Mouse (Mus musculus) left cerebral cortex, postnatal 14 days (tissue): ENCODE data around the gene Eif4ebp2. TPM values are rescaled to one million over a fixed set of nuclear protein-coding genes. Genes with fewer than 3 reads are reported as not detected.

Experiments
- DNase-seq, 2 experiments: peaks; one replicate each; pipeline ENCODE4 v3.0.0; 2021 to 2022; ENCODE audit warnings: low spot score in 2 of 2, mixed read lengths in 1 of 2
- intact Hi-C: fragments of 180-260 bp; cut with DNase I; formaldehyde crosslinking; loops from one replicate; pipeline ENCODE4 v1.15.1; 2025
- long read RNA-seq, 2 experiments: library from polyadenylated mRNA; stranded (forward); transcript quantifications; one replicate each; pipeline ENCODE4 v2.0.0; 2021
- total RNA-seq, 2 experiments: library from RNA; stranded (reverse); gene quantifications; 2 replicates each; pipeline ENCODE4 v1.2.3; 2021

Gene Eif4ebp2
- 10 to 100 TPM; 43.0 to 45.8 TPM for total RNA-seq
- long read RNA-seq, experiment 1, full-length matches to known transcripts, result 1 of 17 reads
- long read RNA-seq, experiment 1, partial matches to known transcripts, result 0 of 17 reads
- long read RNA-seq, experiment 1, other reads (novel, unspliced or antisense), result 16 of 17 reads
- long read RNA-seq, experiment 2, full-length matches to known transcripts, result 1 of 20 reads
- long read RNA-seq, experiment 2, partial matches to known transcripts, result 0 of 20 reads
- long read RNA-seq, experiment 2, other reads (novel, unspliced or antisense), result 19 of 20 reads

DNA sequence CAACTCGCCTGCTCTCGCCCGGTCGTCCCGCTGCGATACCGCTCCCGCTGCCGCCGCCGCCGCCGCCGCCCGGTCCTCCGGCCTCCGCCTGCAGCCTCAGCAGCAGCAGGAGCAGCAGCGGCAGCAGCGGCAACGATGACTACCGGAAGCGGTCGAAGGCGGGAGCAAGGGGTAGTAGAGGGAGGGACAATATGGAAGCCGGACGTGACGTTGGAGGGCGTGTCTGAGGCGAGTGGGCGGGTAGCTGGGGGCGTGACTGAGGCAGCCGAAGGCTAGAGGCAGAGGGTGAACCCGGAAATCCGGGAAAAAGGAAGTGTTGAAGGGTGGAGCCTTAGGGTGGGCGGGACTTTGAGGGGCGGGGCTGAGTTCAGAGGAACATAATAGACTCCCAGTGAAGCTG, at the start of gene Eif4ebp2:
TSS of gene Eif4ebp2 (minus strand) at position 17 of the 400 bp plus-strand sequence.
- DNase-seq, result peak; percentile 98
- intact Hi-C loops, result no loop called here

DNA sequence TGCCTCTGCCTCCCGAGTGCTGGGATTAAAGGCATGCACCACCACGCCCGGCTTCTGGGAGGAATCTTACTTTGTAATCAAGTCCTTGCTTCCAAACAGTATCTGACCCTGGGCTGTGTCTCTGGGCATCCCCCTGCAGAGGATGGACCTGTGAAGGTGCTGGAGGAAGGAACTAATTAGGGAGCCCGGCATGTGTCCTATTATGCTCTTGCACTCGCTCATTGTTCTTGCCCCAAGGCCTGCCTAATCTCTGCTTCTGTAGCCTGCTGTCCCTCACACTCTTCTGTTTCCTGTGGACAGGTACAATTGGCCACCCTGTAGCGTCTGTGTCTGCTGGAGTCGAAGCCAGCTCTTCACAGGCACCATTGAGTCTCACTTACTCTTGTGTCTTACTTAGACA, 48.3 kb upstream of the Eif4ebp2 start:
- no peak for DNase-seq
- intact Hi-C loops, result no loop called here

DNA sequence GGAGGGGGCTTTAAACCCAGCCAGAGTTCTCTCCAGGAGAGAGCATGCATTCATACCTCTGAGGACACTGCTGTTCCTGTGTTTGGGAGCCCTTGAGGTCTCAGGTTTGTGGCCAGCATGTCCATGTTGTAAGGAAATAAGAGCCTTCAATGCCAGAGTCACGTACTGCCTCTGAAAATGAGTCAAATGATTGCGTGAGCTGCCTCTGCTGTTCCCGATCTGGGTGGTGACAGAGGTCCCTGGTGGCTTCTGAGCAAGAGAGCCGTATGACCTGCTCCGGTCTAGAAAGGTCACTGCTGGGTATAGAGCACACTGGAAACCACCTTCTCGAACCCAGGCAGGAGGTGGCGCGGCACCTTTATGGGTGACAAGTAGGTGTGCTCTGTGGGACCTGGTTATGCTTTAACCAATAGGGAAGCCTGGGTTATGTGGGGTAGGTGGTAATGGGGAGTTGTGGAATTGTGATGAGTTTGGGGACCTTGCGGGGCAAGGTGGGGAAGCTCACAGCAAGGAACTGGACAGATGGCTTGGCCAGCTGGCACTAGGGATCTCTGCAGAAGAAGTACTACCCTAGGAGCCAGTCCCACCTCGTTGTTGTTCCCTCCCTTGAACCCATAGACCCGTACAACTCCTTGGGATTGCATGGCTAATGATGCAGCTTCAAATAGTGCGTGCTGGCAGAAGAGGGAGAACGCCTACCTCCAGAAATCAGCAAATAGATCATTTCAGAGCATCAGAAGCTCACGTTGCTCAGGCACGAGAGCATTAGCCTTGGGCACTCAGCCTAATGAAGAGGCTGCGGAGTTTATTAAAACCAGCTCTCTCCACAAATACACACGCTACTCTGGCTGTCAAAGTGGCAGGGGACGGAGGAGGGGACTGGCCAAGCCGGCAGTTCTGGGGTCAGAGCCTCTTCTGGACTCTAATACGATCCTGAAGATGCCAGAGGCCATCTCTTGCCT, 47.3 kb upstream of the Eif4ebp2 start:
- intact Hi-C loops, result no loop called here
- no peak for DNase-seq

DNA sequence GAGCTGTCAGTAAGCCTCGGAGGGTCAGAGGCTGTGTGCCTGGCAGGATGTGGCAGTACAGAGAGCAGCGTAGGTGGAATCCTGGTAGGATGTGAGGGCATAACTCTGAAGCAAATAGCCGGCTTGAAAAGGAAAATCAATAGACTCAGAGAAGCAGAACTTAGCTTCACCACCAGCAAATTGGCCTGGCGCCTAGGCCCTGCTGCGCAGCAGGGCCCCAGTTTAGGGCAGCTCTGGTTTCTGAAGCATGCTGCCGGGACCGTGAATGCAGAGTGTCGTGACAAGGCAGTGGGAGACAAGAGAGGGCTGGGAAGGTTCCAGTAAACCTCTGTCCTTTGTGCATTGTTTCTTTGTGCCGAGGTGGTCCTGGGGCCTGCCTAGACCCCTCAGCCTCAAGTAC, 43.8 kb upstream of the Eif4ebp2 start:
- intact Hi-C loops, result no loop called here
- DNase-seq, result no peak

DNA sequence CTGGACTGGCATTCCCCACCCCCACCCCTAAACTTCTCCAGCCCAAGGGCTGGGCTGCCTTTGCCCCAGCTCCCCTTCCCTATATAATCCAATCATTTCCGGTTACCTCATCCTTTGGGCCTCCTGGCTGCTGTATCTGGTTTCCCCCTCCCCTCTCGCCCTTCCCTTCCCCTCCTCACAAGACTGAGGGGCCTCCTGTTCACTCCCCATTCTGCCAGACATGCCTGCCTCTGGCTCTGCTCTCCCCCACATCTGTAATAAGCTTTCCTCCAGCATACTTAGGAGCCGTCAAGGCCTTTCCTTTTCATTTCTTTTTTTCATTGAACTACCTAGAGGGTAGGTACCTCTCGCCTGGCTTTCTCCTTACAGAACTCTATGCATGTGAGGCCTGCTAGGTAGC, 43.0 kb upstream of the Eif4ebp2 start:
- no peak for DNase-seq
- intact Hi-C loops, result no loop called here

DNA sequence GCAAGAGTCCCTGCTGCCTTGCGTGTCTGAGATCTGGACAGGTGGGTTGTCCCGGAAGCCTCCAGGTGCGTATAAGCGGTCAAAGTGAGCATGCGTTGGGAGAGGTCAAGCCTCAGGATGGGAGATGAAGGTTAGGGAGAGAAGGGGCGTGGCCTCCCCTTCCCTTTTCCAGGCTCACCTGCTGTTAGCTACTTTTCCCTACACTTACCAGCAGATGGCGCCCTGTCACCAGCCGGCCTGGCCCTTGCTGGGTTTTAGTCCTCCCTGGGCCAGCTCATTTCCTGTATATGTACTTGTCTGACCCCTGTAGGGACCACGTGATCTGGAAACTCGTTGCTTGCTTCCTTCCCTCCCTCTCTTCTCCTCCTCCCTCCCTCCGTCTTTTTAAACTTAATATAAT, 39.6 kb upstream of the Eif4ebp2 start:
- intact Hi-C loops, result loop anchor here (1.0 to 2.0 kb wide), 2 partner anchors 111 to 166 kb away; no protein-coding TSS in a partner anchor
- peak; percentile 68 to 80 for DNase-seq

DNA sequence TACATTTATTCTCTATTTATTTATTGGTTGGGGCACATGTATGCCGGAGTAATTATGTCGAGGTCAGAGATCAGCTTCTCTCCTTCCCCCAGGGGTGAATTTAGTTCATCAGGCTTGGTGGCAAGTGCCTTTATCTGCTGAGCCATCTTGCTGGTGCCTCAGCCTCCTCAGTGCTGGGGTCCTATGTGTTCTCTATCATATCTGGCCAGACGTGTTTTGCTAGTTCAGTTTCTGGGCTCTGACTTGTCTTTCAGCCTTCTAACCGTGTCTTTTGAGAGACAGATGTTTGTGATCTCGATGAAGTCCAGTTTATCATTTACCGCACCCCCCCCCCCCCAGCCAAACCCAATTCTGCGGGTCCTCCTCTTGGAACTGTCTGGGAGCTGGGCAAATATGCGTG, 39.1 kb upstream of the Eif4ebp2 start:
- intact Hi-C loops, result no loop called here
- DNase-seq, result no peak

DNA sequence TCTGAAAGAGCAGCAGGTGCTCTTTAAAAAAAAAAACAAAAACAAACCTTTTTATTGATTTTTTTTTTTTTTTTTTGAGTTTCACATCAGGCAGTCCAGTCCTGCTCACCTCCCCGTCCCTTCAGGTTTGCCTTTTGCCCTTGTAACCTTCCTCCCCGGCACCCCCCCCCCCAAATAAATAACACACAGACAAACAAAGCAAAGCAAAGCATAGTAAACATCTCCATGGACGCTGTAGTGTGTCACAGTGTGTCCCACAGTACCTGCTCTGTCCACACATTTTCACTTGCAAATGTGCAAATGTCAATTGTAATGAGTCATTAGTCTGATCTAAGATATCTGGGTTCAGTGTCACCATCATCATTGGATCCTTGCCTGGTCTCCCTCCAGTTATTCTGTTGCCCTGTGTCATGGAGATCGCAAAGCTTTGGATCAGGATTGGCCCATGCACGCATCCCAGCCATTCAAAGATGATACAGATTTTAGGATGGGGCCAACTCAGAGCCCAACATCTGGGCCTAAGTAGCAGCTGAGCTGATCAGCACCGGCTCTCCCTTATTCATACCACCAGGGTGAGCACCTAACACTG, 36.2 kb upstream of the Eif4ebp2 start:
- no peak for DNase-seq
- intact Hi-C loops, result no loop called here

DNA sequence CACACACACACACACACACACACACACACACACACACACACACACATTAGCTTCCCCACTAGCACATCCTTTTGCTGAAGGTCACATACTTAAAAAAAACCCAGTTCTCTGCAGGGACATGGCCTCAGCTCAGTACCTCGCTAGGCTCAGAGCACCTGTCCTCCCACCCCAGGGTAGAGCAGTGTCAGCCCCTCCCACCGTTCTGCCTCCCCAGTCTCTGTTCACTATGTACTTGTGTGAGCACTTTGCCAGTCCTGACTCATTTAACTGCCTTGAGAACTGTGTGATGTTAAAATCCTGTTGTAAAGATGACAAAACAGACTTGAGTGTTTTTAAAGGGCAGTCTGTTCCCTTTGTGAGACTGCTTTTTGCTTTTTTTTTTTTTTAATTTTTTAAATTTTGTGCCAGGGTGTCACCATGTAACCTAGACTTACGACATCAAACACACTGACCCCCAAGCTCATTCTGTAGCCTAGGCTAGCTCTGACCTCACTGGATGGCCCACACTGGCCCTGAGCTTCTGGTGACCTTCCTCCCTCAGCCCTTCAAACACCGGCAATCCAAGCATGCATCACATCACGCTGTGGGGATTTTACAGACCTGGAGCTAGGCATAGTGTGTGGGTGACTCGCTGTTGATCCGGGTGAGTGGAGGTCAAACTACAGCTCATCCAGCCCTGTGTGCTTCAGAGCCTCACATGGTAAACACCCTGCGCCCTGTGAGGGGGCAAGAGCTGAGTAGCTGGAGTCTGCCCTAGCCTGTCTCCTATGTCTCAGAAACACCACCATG, 34.3 kb upstream of the Eif4ebp2 start:
- DNase-seq, result no peak
- intact Hi-C loops, result no loop called here

DNA sequence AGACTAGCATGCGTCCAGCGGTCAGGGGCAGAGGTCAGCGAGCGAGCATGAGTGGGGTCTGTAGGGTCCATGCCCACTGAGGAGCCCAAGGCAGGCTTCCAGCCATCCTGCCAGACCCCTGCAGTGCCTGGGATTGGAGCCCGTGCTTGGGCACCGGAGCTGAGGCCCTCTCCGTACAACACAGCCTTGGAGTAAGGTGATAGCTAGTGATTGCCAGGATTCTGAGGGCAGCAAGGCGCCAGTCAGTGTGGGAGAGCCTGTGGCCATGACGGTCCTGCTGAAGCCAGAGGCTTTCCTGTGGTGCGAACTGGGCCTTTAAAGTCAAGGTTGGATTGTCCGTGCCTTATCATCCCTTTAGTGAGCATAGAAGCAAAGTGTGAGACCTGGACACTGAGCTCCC, 32.3 kb upstream of the Eif4ebp2 start:
- intact Hi-C loops, result no loop called here
- no peak for DNase-seq

DNA sequence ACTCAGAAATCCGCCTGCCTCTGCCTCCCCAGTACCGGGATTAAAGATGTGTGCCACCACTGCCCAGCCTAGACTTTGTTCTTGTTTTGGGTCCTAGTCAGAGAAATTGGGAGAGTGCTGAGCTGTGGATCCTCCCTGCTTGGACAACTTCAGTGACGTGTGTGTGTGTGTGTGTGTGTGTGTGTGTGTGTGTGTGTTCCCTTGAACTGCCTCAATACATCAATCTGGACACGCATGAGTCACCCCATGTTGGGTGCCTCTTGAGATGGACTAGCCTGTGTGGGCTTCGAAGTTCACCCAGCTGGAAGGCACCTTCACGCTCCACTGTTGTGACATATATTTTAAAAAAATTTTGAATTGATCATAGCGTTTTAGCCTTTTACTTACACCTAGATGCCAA, 30.3 kb upstream of the Eif4ebp2 start:
- DNase-seq, result no peak

DNA sequence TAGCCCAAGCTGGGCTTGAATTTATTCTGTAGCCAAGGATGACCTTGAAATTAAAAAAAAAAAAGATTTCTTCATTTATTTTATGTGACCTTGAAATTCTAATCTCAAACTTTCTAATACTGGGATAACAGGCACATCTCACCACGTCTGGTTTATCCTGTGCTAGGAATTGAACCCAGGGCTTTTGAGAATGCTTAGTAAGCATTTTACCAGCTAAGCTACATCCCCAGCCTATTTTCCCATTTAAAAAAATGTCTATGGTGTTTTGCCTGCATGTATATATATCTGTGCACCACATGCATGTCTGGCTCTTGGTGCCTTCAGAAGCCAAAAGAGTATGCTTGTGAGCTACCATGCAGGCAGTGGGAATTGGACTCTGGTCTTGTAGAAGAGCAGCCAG, 28.0 kb upstream of the Eif4ebp2 start:
- DNase-seq, result no peak
- intact Hi-C loops, result no loop called here

More for the DNA sequence above, 30.3 kb upstream of the Eif4ebp2 start:
- intact Hi-C loops, result no loop called here

DNA sequence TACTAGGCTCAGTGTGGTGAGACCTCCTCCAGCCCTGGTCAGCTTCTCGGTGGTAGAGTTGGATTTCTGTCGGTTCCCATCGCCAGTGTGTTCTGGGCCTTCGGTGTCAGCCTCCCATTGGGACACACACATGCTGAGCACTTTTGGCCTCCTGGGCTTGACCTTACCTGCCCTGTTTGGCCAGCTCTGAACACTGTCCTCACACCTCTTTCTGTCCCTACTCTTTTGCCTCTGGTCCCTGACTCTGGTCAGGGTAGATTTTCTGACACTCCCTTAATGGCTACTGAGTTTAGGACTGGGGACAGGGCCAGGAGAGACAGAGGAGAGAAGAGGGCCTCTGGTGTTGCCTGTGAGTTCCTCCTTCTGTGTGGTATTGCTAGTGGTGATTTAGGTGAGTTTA, 27.5 kb upstream of the Eif4ebp2 start:
- no peak for DNase-seq
- intact Hi-C loops, result no loop called here

DNA sequence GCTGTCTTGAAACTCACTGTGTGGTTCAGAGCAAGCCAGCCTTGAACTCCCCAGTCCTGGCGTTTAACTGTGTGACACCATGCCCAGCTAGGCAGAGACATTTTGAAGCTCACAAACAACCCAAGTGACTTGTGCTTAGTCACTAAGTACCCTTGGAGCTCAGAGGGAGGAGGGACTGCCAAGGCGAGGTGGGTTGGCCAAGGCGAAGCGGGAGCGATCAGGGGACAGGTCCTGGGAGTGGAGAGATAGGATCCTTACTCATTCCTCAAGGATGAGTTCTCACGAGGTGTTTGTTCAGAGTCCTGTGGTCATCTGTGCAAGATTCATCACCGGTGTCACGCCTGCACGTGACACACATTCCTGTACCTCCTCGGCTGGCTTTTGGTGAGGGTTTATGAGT, 27.0 kb upstream of the Eif4ebp2 start:
- intact Hi-C loops, result no loop called here
- DNase-seq, result no peak

DNA sequence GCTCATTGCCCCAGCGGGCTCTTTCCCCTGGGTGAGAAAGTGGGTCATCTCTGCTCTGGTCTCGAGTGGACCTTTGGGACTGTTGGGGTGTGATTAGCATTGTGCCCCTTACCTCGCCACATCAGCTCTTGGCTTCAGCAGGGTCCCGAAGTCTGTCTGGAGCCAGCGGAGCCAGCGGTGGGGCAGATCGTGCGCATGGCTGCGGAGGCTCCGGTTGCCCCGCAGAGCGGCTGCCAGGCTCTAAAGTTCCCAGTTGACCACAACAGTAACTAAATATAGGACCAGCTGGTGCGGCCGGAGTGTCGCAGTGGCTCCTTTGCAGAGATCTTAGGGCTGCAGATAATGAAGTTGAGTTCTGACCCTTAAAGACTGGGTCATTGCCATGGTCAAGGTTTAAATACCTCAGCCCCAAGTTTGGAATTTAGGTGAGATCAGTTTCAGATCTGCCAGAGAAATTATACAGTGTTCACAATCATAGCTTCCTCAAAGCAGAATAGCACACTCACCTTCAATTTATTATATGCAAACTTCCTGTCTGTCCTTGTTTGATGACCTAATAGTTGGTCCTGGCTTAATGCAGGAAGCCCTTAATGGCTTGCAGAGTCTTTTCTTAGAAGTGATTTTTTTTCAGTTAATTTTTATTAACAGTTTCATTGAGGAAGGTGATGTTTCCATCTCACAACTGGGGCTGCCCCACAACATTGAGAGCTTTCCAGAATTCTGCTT, 24.1 kb upstream of the Eif4ebp2 start:
- no peak for DNase-seq
- intact Hi-C loops, result no loop called here

DNA sequence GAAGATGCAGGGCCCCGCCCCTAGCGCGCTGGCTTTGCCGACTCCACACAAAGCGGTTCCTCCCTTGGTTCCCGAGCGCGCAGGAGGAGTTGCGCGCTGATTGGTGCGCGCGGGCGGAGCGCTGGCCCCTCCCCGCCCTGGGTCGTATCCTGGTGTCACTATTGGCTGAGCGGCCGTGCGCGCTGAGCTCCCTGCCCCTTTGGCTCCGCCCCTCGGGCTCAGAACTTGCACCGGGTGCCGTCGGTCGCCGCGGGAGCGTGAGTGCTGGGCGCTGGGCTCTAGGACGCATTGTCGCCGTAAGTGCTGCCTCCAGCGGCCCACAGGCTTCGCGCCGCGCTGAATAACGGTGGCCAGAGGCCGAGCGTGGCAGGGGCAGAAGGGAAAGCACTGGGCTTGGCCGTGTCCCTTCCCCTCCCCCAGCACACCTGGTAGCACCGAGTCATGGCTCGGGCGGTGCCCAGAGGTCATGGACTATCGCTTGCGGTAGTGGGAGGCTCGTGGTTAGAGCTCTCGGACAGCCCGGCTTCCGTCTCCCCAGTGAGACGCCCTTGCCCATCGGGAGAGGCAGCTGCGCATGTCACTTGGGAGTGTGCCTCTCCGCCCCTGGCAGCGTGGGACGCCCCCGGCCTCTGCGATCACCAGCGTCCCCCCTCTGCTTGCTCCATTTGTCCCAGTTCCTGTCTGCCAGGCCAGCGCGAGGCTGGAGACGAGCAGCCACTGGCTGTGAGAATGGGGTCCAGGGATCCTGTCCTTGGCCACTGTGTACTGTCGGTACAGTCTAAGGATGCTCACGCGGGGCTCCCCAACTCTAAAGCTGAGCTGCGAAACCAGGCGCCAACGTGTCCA, 23.4 kb upstream of the Eif4ebp2 start, which contains the start of gene Lrrc20:
TSS of gene Lrrc20 (plus strand) at position 208 of the 846 bp plus-strand sequence.
- peak; percentile 93 to 94 for DNase-seq
- intact Hi-C loops, result no loop called here

DNA sequence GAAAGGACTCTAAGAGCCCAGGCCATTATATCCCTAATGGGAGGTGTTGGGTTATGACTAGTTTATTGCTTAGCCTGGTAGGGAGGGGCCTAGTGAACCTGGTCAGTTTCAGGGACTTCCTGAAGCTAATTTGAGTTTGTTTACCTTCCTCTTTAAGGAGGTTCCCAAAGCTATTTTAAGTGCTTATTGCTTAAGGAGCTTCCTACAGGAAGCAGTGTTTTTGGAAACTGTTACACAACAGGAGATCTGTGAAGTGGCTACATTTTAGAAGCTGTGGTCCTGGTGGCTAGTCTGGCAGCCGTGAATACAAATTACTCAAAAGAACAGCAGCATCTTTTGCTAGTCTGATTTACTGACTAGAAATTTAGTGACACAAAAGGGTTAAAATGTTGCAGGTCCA, 21.9 kb upstream of the Eif4ebp2 start:
- intact Hi-C loops, result no loop called here

DNA sequence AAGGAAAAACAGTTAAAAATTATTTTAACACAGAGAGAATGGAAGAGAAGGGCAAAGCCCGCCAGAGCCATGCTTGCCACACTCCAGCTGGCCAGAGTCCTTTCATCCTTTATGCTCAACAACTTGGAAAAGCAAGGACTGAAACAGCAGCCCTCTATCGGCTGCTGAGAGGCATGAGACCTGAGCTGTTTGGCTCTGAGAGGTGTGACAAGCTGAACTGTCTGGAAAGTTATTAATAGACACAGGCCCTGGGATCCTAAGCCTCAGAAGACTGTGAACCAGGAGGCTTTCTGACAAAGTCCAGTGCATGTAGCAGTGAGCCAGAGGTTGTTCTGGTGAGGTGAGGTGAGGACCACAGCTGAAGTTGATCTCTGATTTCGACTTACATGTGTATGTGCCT, 21.2 kb upstream of the Eif4ebp2 start:
- intact Hi-C loops, result no loop called here
- DNase-seq, result no peak

More for the DNA sequence above, 21.9 kb upstream of the Eif4ebp2 start:
- no peak for DNase-seq
